Mouse (Mus musculus): Measurements from ENCODE around the gene Nlgn1. TPM values are rescaled to one million over a fixed set of nuclear protein-coding genes. Genes with fewer than 3 reads are reported as not detected.

The Nlgn1 gene
- polyA plus RNA-seq, 1 experiment = 0.15 TPM

- Histone ChIP-seq H3K4me3 (replicated peaks; ENCODE audit: extremely low read depth, low read depth, low read length) (no peak overlapping the region), H3K4me1 (ENCODE audit: control insufficient read depth, insufficient read depth, low read length) (no peaks in the 10 kb centered on the region)
- WGBS = 75% methylated on average over 6 of the region's 6 CpGs
- TF ChIP-seq CTCF (IDR thresholded peaks at IDR 0.05; ENCODE audit: insufficient read depth, low read length) = no peak
- no peak for TF ChIP-seq POLR2A (IDR thresholded peaks at IDR 0.05; ENCODE audit: borderline replicate concordance, extremely low read depth, low read depth, low read length)
- no peak for DNase-seq
Observed at GRCm38 (mm10) chr3:25775437-25775836, 556.8 kb downstream of the Nlgn1 start.

- Histone ChIP-seq H3K4me3 (replicated peaks; ENCODE audit: extremely low read depth, low read depth, low read length) (no peak overlapping the region), H3K4me1 (ENCODE audit: control insufficient read depth, insufficient read depth, low read length) (no peaks in the 10 kb centered on the region)
- no peak for DNase-seq
- WGBS = 75% methylated on average over 4 of the region's 4 CpGs
- TF ChIP-seq CTCF (IDR thresholded peaks at IDR 0.05; ENCODE audit: insufficient read depth, low read length) = no peak
- no peak for TF ChIP-seq POLR2A (IDR thresholded peaks at IDR 0.05; ENCODE audit: borderline replicate concordance, extremely low read depth, low read depth, low read length)
Observed at GRCm38 (mm10) chr3:25773908-25774307, 558.4 kb downstream of the Nlgn1 start.

DNA sequence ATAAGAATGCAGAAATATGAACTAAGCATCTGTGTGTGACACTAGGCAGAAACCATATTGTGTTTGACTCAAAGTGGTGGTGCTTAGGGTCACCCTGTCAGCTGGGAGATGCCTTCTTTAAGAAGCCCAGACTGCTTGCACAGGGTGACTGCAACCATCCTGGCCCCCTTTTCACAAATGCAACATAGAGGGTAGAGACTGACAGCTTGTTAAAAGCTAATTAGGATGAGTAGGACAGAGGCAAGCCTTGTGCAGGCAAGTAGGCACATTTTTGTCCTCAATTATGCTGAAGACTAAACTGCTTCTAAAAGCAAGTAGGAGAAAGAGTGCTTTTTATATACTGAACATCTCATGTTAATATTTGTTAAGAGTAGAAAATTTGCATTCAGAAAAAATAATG is 558.8 kb downstream of the Nlgn1 start:
- H3K4me3 ChIP-seq (replicated peaks; ENCODE audit: extremely low read depth, low read depth, low read length) = no peak overlapping the region
- TF ChIP-seq CTCF (IDR thresholded peaks at IDR 0.05; ENCODE audit: insufficient read depth, low read length) (no peak), POLR2A (IDR thresholded peaks at IDR 0.05; ENCODE audit: borderline replicate concordance, extremely low read depth, low read depth, low read length) (no peak)
- no peaks in the 10 kb centered on the region for H3K4me1 ChIP-seq (ENCODE audit: control insufficient read depth, insufficient read depth, low read length)
- DNase-seq = no peak

DNA sequence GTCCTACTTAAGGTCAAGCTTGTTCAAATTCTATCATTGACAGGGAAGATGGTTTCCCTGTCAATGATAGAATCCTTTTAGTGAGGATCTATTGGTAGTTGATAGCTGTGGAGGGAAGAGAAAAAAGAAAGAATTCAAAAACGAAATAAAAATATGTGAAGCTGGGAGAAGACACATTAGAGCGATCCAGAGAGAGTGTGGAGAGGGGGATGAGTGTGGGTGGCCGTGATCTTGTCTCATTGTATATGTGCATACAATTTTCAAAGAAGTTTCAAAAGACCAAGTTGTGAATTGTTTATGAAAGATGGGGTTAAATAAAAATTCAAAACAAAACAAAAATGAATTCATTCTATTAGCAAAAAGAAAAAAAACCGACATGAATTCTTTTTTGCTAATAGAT is 568.6 kb downstream of the Nlgn1 start:
- TF ChIP-seq POLR2A (IDR thresholded peaks at IDR 0.05; ENCODE audit: borderline replicate concordance, extremely low read depth, low read depth, low read length) (no peak), CTCF (IDR thresholded peaks at IDR 0.05; ENCODE audit: insufficient read depth, low read length) (no peak)
- 82% methylated on average over 4 of the region's 4 CpGs for WGBS
- no peak for DNase-seq

GRCm38 (mm10) chr3:25757813-25758212 is 574.4 kb downstream of the Nlgn1 start:
- no peak overlapping the region for H3K4me3 ChIP-seq (replicated peaks; ENCODE audit: extremely low read depth, low read depth, low read length)
- H3K4me1 ChIP-seq (ENCODE audit: control insufficient read depth, insufficient read depth, low read length) = no peaks in the 10 kb centered on the region
- WGBS = 85% methylated on average over 2 of the region's 2 CpGs
- TF ChIP-seq CTCF (IDR thresholded peaks at IDR 0.05; ENCODE audit: insufficient read depth, low read length) (no peak), POLR2A (IDR thresholded peaks at IDR 0.05; ENCODE audit: borderline replicate concordance, extremely low read depth, low read depth, low read length) (no peak)
- no peak for DNase-seq

More for the DNA sequence above, 568.6 kb downstream of the Nlgn1 start:
- H3K4me3 ChIP-seq (replicated peaks; ENCODE audit: extremely low read depth, low read depth, low read length) = no peak overlapping the region
- no peaks in the 10 kb centered on the region for H3K4me1 ChIP-seq (ENCODE audit: control insufficient read depth, insufficient read depth, low read length)

DNA sequence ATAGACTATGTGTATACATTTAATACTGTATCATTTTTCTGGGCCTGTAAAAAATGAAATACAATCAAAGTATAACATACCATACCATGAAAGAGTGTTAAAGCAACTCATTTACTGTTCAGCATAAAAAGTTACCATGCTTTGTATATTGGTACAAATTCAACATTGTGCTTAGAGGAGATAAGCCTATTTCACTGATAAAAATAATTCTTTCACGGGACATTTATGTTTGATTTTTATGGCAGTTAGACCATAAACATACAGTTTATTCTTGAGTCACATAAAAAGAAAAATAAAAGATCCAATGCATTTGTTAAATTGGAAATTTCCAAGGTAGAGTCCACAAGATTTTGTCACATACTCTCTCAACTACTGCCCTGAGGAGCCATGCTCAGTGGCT is 608.1 kb downstream of the Nlgn1 start:
- no peak for TF ChIP-seq POLR2A (IDR thresholded peaks at IDR 0.05; ENCODE audit: borderline replicate concordance, extremely low read depth, low read depth, low read length)
- no peak for TF ChIP-seq CTCF (IDR thresholded peaks at IDR 0.05; ENCODE audit: insufficient read depth, low read length)
- 59% methylated on average over 1 of the region's 1 CpGs for WGBS
- Histone ChIP-seq H3K4me3 (replicated peaks; ENCODE audit: extremely low read depth, low read depth, low read length) (no peak overlapping the region), H3K4me1 (ENCODE audit: control insufficient read depth, insufficient read depth, low read length) (no peaks in the 10 kb centered on the region)
- DNase-seq = no peak

DNA sequence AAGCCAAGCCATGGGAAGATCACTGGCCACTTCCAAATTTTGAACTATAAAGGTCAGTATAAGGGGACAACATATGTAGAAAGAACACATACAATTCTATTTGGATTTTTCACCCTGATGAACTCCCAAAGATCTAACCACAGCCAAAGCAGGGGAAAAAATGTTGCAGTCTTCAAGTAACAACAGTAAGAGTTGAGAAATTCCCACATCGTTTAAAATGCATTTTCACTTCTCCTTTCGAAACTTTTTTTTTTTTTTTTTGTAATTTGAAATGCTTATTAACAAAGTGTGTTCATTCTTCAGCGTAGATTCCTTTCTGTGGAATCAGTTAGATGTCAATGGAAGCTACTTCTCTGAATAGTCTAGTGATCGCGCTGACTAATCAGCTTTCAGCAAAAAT is 610.8 kb downstream of the Nlgn1 start:
- no peaks in the 10 kb centered on the region for H3K4me1 ChIP-seq (ENCODE audit: control insufficient read depth, insufficient read depth, low read length)
- H3K4me3 ChIP-seq (replicated peaks; ENCODE audit: extremely low read depth, low read depth, low read length) = no peak overlapping the region
- 71% methylated on average over 5 of the region's 5 CpGs for WGBS
- no peak for TF ChIP-seq CTCF (IDR thresholded peaks at IDR 0.05; ENCODE audit: insufficient read depth, low read length)
- TF ChIP-seq POLR2A (IDR thresholded peaks at IDR 0.05; ENCODE audit: borderline replicate concordance, extremely low read depth, low read depth, low read length) = no peak
- DNase-seq = no peak

GRCm38 (mm10) chr3:25707380-25707779 is 624.9 kb downstream of the Nlgn1 start:
- 31% methylated on average over 2 of the region's 2 CpGs for WGBS
- TF ChIP-seq CTCF (IDR thresholded peaks at IDR 0.05; ENCODE audit: insufficient read depth, low read length) (no peak), POLR2A (IDR thresholded peaks at IDR 0.05; ENCODE audit: borderline replicate concordance, extremely low read depth, low read depth, low read length) (no peak)
- no peak for DNase-seq
- H3K4me1 ChIP-seq (ENCODE audit: control insufficient read depth, insufficient read depth, low read length) = no peaks in the 10 kb centered on the region
- no peak overlapping the region for H3K4me3 ChIP-seq (replicated peaks; ENCODE audit: extremely low read depth, low read depth, low read length)

GRCm38 (mm10) chr3:25697231-25697630 is 635.0 kb downstream of the Nlgn1 start:
- no peaks in the 10 kb centered on the region for H3K4me1 ChIP-seq (ENCODE audit: control insufficient read depth, insufficient read depth, low read length)
- no peak overlapping the region for H3K4me3 ChIP-seq (replicated peaks; ENCODE audit: extremely low read depth, low read depth, low read length)
- TF ChIP-seq CTCF (IDR thresholded peaks at IDR 0.05; ENCODE audit: insufficient read depth, low read length) (no peak), POLR2A (IDR thresholded peaks at IDR 0.05; ENCODE audit: borderline replicate concordance, extremely low read depth, low read depth, low read length) (no peak)
- no peak for DNase-seq
- WGBS = 69% methylated on average over 1 of the region's 1 CpGs

DNA sequence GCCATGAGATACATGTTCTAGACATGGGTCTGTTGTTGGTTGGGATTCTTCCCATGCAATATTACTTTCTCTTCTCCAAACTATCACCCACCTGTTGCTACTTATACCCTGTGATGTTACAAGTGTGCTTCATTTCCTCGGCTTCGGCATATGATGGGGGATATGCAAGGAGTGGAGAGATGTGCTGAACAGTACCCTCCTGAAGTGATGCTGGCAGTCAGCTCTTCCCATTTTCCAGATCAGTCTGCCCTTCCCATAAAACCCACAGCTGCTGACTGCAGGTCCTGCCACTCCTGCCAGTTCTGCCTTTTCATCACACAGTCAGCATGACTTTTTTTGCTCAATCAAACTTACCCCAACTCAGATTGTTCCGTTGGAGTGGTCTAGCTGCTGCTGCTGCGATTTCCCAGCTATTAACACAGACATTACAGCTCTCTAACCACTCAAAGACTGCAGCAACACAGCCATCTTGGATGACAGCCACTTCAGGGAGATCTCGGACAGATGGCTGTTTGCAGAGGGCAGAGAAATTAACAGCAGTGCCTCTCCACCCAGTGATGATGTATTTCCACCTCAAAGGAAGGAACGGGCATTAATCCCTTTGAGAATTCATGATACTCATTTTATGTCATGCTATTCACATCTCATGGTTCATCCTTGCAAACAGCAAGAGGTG is 643.3 kb downstream of the Nlgn1 start:
- 68% methylated on average over 6 of the region's 6 CpGs for WGBS

More for the DNA sequence above, 643.3 kb downstream of the Nlgn1 start:
- TF ChIP-seq POLR2A (IDR thresholded peaks at IDR 0.05; ENCODE audit: borderline replicate concordance, extremely low read depth, low read depth, low read length) (no peak), CTCF (IDR thresholded peaks at IDR 0.05; ENCODE audit: insufficient read depth, low read length) (no peak)
- no peak overlapping the region for H3K4me3 ChIP-seq (replicated peaks; ENCODE audit: extremely low read depth, low read depth, low read length)
- no peaks in the 10 kb centered on the region for H3K4me1 ChIP-seq (ENCODE audit: control insufficient read depth, insufficient read depth, low read length)
- DNase-seq = no peak
